Mouse (Mus musculus) forelimb bud, embryonic 11.5 days (tissue): ENCODE data around the gene Acoxl.

Experiments used
- DNase-seq: peaks from one replicate; pipeline ENCODE4 v3.0.0-alpha.2; 2012; ENCODE audit warnings: low read depth, low spot score

Acoxl gene

GRCm38 (mm10) chr2:127894890-127895289, 56.2 kb downstream of the Acoxl start:
- no peak for DNase-seq

- no peak for DNase-seq
These were observed 59.0 kb downstream of the Acoxl start for GRCm38 (mm10) chr2:127897718-127898117.

- no peak for DNase-seq
These were observed 66.2 kb downstream of the Acoxl start for GRCm38 (mm10) chr2:127904918-127905317.

- peak; percentile 79 for DNase-seq
These were observed 68.5 kb downstream of the Acoxl start for GRCm38 (mm10) chr2:127906973-127907678.

- peak; percentile 52 for DNase-seq
These were observed 69.0 kb downstream of the Acoxl start for GRCm38 (mm10) chr2:127907679-127908042.

GRCm38 (mm10) chr2:127908881-127909280, 70.2 kb downstream of the Acoxl start:
- no peak for DNase-seq

- no peak for DNase-seq
These were observed 71.1 kb downstream of the Acoxl start for GRCm38 (mm10) chr2:127909790-127910189.

- no peak for DNase-seq
These were observed 72.9 kb downstream of the Acoxl start for GRCm38 (mm10) chr2:127911579-127911978.

- DNase-seq: no peak
These were observed 75.4 kb downstream of the Acoxl start for GRCm38 (mm10) chr2:127914047-127914446.

GRCm38 (mm10) chr2:127916804-127917410, 78.2 kb downstream of the Acoxl start:
- no peak for DNase-seq

- no peak for DNase-seq
These were observed 81.1 kb downstream of the Acoxl start for GRCm38 (mm10) chr2:127919740-127920139.

GRCm38 (mm10) chr2:127922036-127922901, 83.6 kb downstream of the Acoxl start:
- peak; percentile 35 for DNase-seq

GRCm38 (mm10) chr2:127923077-127923680, 84.5 kb downstream of the Acoxl start:
- no peak for DNase-seq

- DNase-seq: no peak
These were observed 88.1 kb downstream of the Acoxl start for GRCm38 (mm10) chr2:127926679-127927324.

GRCm38 (mm10) chr2:127927452-127928273, 89.0 kb downstream of the Acoxl start:
- peak; percentile 47 for DNase-seq

GRCm38 (mm10) chr2:127928279-127928678, 89.6 kb downstream of the Acoxl start:
- no peak for DNase-seq

GRCm38 (mm10) chr2:127928871-127929270, 90.2 kb downstream of the Acoxl start:
- DNase-seq: no peak

GRCm38 (mm10) chr2:127929939-127930715, 91.5 kb downstream of the Acoxl start:
- no peak for DNase-seq

- no peak for DNase-seq
These were observed 92.9 kb downstream of the Acoxl start for GRCm38 (mm10) chr2:127931576-127931975.

GRCm38 (mm10) chr2:127933531-127933931, 94.9 kb downstream of the Acoxl start:
- DNase-seq: no peak
